Mouse (Mus musculus) olfactory bulb, adult 2 months (tissue): ENCODE measurements around the gene Trpm8.

ENCODE experiments used
- CTCF ChIP-seq: fragments of 200-500 bp; IDR thresholded peaks from 2 replicates; pipeline ENCODE4 v1.5.1; 2012; ENCODE audit warnings: low read depth, mild to moderate bottlenecking, low read length, moderate library complexity; ENCODE audit not compliant: insufficient read depth
- POLR2A ChIP-seq: fragments of 200-500 bp; IDR thresholded peaks from 2 replicates; pipeline ENCODE4 v1.6.1; 2012; ENCODE audit warnings: mild to moderate bottlenecking, low read depth, low read length, moderate library complexity; ENCODE audit not compliant: insufficient read depth

DNA sequence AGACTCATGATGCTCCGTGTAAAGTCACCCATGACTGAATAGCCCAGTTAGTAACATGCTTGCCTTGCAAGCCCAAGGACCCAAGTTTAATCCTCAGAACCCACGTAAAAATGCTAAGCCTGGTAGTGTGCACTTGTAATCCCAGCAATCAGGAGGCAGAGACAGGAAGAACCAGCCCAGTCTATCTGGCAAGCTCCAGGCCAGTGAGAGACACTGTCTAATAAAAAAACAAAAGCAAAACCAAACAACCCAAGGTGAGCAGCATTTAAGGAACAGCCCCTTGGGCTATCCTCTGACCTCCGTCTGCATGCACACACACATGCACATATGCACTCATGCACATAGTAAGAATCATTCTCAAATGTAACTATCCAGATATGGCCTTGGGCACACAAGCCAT, 47.9 kb upstream of the Trpm8 start:
- TF ChIP-seq POLR2A = no peak
- TF ChIP-seq CTCF = no peak
